Mouse (Mus musculus) intestine, postnatal 0 days (tissue): ENCODE measurements at regions not wholly inside any gene's neighbourhood (a gene's known extent, or its start where the extent isn't known, plus 50 kb on each side); places are given as distances from the start of the nearest gene placed in this dataset.

Experiments
- ATAC-seq: fragments of 200-750 bp; cut with Nextera tagmentation; 2 replicates; pipeline ENCODE4 v1.8.0; 2017; ENCODE audit warnings: mild to moderate bottlenecking, moderate TSS enrichment, moderate library complexity
- H3K27ac ChIP-seq: fragments of 300-500 bp; sonication (generic); 2 replicates; pipeline ENCODE4 v1.5.1; 2014; ENCODE audit warnings: mild to moderate bottlenecking, low read depth, low read length, moderate library complexity
- H3K27me3 ChIP-seq: fragments of 300-500 bp; sonication (generic); replicated peaks from 2 replicates; pipeline ENCODE4 v1.6.1; 2014; ENCODE audit warnings: low read length, mixed read lengths; ENCODE audit not compliant: control insufficient read depth, insufficient read depth
- H3K36me3 ChIP-seq: fragments of 300-500 bp; sonication (generic); 2 replicates; pipeline ENCODE4 v1.6.1; 2014; ENCODE audit warnings: mild to moderate bottlenecking, moderate library complexity; ENCODE audit not compliant: control insufficient read depth, insufficient read depth
- H3K4me1 ChIP-seq: fragments of 300-500 bp; sonication (generic); replicated peaks from 2 replicates; pipeline ENCODE4 v1.6.1; 2014; ENCODE audit warnings: antibody characterized with exemption, low read length, mixed read lengths; ENCODE audit not compliant: control insufficient read depth, insufficient read depth
- H3K4me2 ChIP-seq: fragments of 300-500 bp; sonication (generic); replicated peaks from 2 replicates; pipeline ENCODE4 v1.6.1; 2014; ENCODE audit warnings: low read depth, mild to moderate bottlenecking, moderate library complexity
- H3K4me3 ChIP-seq: fragments of 300-500 bp; sonication (generic); 2 replicates; pipeline ENCODE4 v1.5.1; 2014; ENCODE audit warnings: low read depth, low read length
- H3K9ac ChIP-seq: fragments of 300-500 bp; sonication (generic); 2 replicates; pipeline ENCODE4 v1.6.1; 2014; ENCODE audit warnings: mild to moderate bottlenecking, low read depth, low read length
- H3K9me3 ChIP-seq: fragments of 300-500 bp; sonication (generic); 2 replicates; pipeline ENCODE4 v1.6.1; 2016; ENCODE audit warnings: mixed run types; ENCODE audit not compliant: control insufficient read depth
- CTCF ChIP-seq: sonication (generic); IDR thresholded peaks from 2 replicates; pipeline ENCODE4 v1.5.1; 2016; ENCODE audit warnings: low read depth, mild to moderate bottlenecking, control low read depth, antibody characterized with exemption, moderate library complexity
- WGBS: fragments of 180-500 bp; shearing (Covaris S2); extraction: QIAGEN DNeasy Blood & Tissue Kit; methylation state at CpG from one replicate; pipeline ENCODE4 v1.1.7; 2014; 5-methylcytosine and 5-hydroxymethylcytosine counted together

GRCm38 (mm10) chr19:56225039-56225438, 61.9 kb upstream of the Habp2 start:
- H3K9ac ChIP-seq, result no peak overlapping the region
- no peak for ATAC-seq
- no peaks in the 10 kb centered on the region for H3K4me1 ChIP-seq
- no peaks in the 10 kb centered on the region for H3K9me3 ChIP-seq
- H3K4me3 ChIP-seq, result no peak overlapping the region
- no peak overlapping the region for H3K27ac ChIP-seq
- H3K4me2 ChIP-seq, result no peak overlapping the region
- no peaks in the 10 kb centered on the region for H3K27me3 ChIP-seq
- WGBS, result 21% methylated on average over 7 of the region's 7 CpGs
- TF ChIP-seq CTCF, result no peak
- H3K36me3 ChIP-seq, result no peaks in the 10 kb centered on the region

GRCm38 (mm10) chr19:56225518-56225917, 61.4 kb upstream of the Habp2 start:
- H3K4me3 ChIP-seq, result no peak overlapping the region
- no peak overlapping the region for H3K4me2 ChIP-seq
- no peak overlapping the region for H3K27ac ChIP-seq
- no peaks in the 10 kb centered on the region for H3K27me3 ChIP-seq
- no peak overlapping the region for H3K9ac ChIP-seq
- TF ChIP-seq CTCF, result no peak
- no peak for ATAC-seq
- H3K9me3 ChIP-seq, result no peaks in the 10 kb centered on the region
- H3K36me3 ChIP-seq, result no peaks in the 10 kb centered on the region
- 51% methylated on average over 3 of the region's 3 CpGs for WGBS
- H3K4me1 ChIP-seq, result no peaks in the 10 kb centered on the region

GRCm38 (mm10) chr19:56228586-56228985, 58.4 kb upstream of the Habp2 start:
- Histone ChIP-seq H3K9ac (no peak overlapping the region), H3K4me2 (no peak overlapping the region), H3K4me1 (no peaks in the 10 kb centered on the region), H3K27me3 (no peaks in the 10 kb centered on the region), H3K36me3 (no peaks in the 10 kb centered on the region), H3K4me3 (no peak overlapping the region), H3K9me3 (no peaks in the 10 kb centered on the region), H3K27ac (no peak overlapping the region)
- TF ChIP-seq CTCF, result no peak
- no peak for ATAC-seq

GRCm38 (mm10) chr19:56231430-56231829, 55.5 kb upstream of the Habp2 start:
- no peak for TF ChIP-seq CTCF
- Histone ChIP-seq H3K9me3 (no peaks in the 10 kb centered on the region), H3K4me3 (no peak overlapping the region), H3K4me1 (no peaks in the 10 kb centered on the region), H3K9ac (no peak overlapping the region), H3K27ac (no peak overlapping the region), H3K36me3 (no peaks in the 10 kb centered on the region), H3K4me2 (no peak overlapping the region), H3K27me3 (no peaks in the 10 kb centered on the region)
- ATAC-seq, result no peak
- WGBS, result 77% methylated on average over 8 of the region's 8 CpGs

- H3K27me3 ChIP-seq, result no peaks in the 10 kb centered on the region
- no peak for TF ChIP-seq CTCF
- no peak overlapping the region for H3K9ac ChIP-seq
- no peaks in the 10 kb centered on the region for H3K4me1 ChIP-seq
- no peak overlapping the region for H3K4me3 ChIP-seq
- no peaks in the 10 kb centered on the region for H3K36me3 ChIP-seq
- 24% methylated on average over 9 of the region's 9 CpGs for WGBS
- H3K9me3 ChIP-seq, result no peaks in the 10 kb centered on the region
- H3K4me2 ChIP-seq, result no peak overlapping the region
- H3K27ac ChIP-seq, result no peak overlapping the region
- ATAC-seq, result no peak
These were observed 55.1 kb upstream of the Habp2 start for GRCm38 (mm10) chr19:56231849-56232248.

- no peaks in the 10 kb centered on the region for H3K36me3 ChIP-seq
- WGBS, result 69% methylated on average over 7 of the region's 7 CpGs
- no peaks in the 10 kb centered on the region for H3K27me3 ChIP-seq
- no peak for ATAC-seq
- H3K4me3 ChIP-seq, result no peak overlapping the region
- no peaks in the 10 kb centered on the region for H3K4me1 ChIP-seq
- H3K4me2 ChIP-seq, result no peak overlapping the region
- no peak overlapping the region for H3K27ac ChIP-seq
- TF ChIP-seq CTCF, result no peak
- H3K9me3 ChIP-seq, result no peaks in the 10 kb centered on the region
- H3K9ac ChIP-seq, result no peak overlapping the region
These were observed 54.7 kb upstream of the Habp2 start for GRCm38 (mm10) chr19:56232269-56232668.

GRCm38 (mm10) chr19:56232950-56233349, 54.0 kb upstream of the Habp2 start:
- Histone ChIP-seq H3K4me2 (no peak overlapping the region), H3K27ac (no peak overlapping the region), H3K4me3 (no peak overlapping the region), H3K27me3 (no peaks in the 10 kb centered on the region), H3K36me3 (no peaks in the 10 kb centered on the region), H3K9me3 (no peaks in the 10 kb centered on the region), H3K4me1 (no peaks in the 10 kb centered on the region), H3K9ac (no peak overlapping the region)
- 95% methylated on average over 5 of the region's 5 CpGs for WGBS
- TF ChIP-seq CTCF, result peak; percentile 38; the same call in 1 of the 2 replicates
- ATAC-seq, result no peak
